Mouse (Mus musculus) midbrain, embryonic 12.5 days (tissue): Measurements from ENCODE around the gene Mxi1. TPM values are rescaled to one million over a fixed set of nuclear protein-coding genes. Genes with fewer than 3 reads are reported as not detected.
"Not testable (repeated sequence)": the region's sequence is repeated elsewhere in the genome, so short reads cannot be mapped to it uniquely, and the experiment has no call there.

ENCODE experiments used
- ATAC-seq: fragments of 200-750 bp; cut with Nextera tagmentation; 2 replicates; pipeline ENCODE4 v1.8.0; 2017; ENCODE audit warnings: low read depth, moderate TSS enrichment, moderate library complexity; ENCODE audit not compliant: low FRiP score
- H3K27ac ChIP-seq: fragments of 300-500 bp; sonication (generic); replicated peaks from 2 replicates; pipeline ENCODE4 v1.5.1; 2016; ENCODE audit warnings: mild to moderate bottlenecking
- H3K27me3 ChIP-seq: fragments of 300-500 bp; sonication (generic); 2 replicates; pipeline ENCODE4 v1.6.1; 2016; ENCODE audit warnings: mild to moderate bottlenecking
- H3K36me3 ChIP-seq: fragments of 300-500 bp; sonication (generic); 2 replicates; pipeline ENCODE4 v1.6.1; 2016
- H3K4me1 ChIP-seq: fragments of 300-500 bp; sonication (generic); 2 replicates; pipeline ENCODE4 v1.6.1; 2016
- H3K4me2 ChIP-seq: fragments of 300-500 bp; sonication (generic); replicated peaks from 2 replicates; pipeline ENCODE4 v1.6.1; 2016; ENCODE audit warnings: mild to moderate bottlenecking, moderate library complexity
- H3K4me3 ChIP-seq: fragments of 300-500 bp; sonication (generic); 2 replicates; pipeline ENCODE4 v1.5.1; 2016; ENCODE audit warnings: mild to moderate bottlenecking
- H3K9ac ChIP-seq: fragments of 300-500 bp; sonication (generic); replicated peaks from 2 replicates; pipeline ENCODE4 v1.6.1; 2016; ENCODE audit warnings: mild to moderate bottlenecking, moderate library complexity
- H3K9me3 ChIP-seq: fragments of 300-500 bp; sonication (generic); 2 replicates; pipeline ENCODE4 v1.6.1; 2016; ENCODE audit warnings: mild to moderate bottlenecking
- WGBS: fragments of 180-500 bp; shearing (Covaris S2); methylation state at CpG from one replicate; pipeline ENCODE4 v1.1.7; 2016; 5-methylcytosine and 5-hydroxymethylcytosine counted together
- polyA plus RNA-seq: library from polyadenylated mRNA; unstranded; fragments of >200 nt; fragmentation: Nextera tagmentation; extraction: Ambion mirVana; gene quantifications from 2 replicates; pipeline ENCODE4 v1.2.1, GENCODE M21; 2016

Mxi1 gene
- polyA plus RNA-seq, 1 experiment from 2014 or later = 71.3 TPM

GRCm38 (mm10) chr19:53394552-53394951, 84.2 kb downstream of the Mxi1 start:
- H3K27ac ChIP-seq = no peak overlapping the region

GRCm38 (mm10) chr19:53394956-53395355, 84.6 kb downstream of the Mxi1 start:
- not testable (repeated sequence) for H3K27me3 ChIP-seq, H3K4me2 ChIP-seq, H3K27ac ChIP-seq, H3K9me3 ChIP-seq, H3K9ac ChIP-seq, H3K36me3 ChIP-seq, H3K4me1 ChIP-seq, H3K4me3 ChIP-seq, ATAC-seq
- WGBS = 79% methylated on average over 3 of the region's 3 CpGs

More at GRCm38 (mm10) chr19:53394552-53394951, 84.2 kb downstream of the Mxi1 start:
- Histone ChIP-seq H3K4me3 (no peak overlapping the region), H3K36me3 (no peaks in the 10 kb centered on the region), H3K27me3 (no peaks in the 10 kb centered on the region), H3K9ac (no peak overlapping the region), H3K4me1 (peaks cover 8% of the 10 kb centered on the region), H3K4me2 (no peak overlapping the region), H3K9me3 (no peaks in the 10 kb centered on the region)
- 19% methylated on average over 7 of the region's 7 CpGs for WGBS
- ATAC-seq = no peak

GRCm38 (mm10) chr19:53395805-53396204, 85.5 kb downstream of the Mxi1 start:
- H3K4me3 ChIP-seq = not testable (repeated sequence)

GRCm38 (mm10) chr19:53397451-53398233, 87.3 kb downstream of the Mxi1 start:
- H3K36me3 ChIP-seq = no peaks in the 10 kb centered on the region
- no peaks in the 10 kb centered on the region for H3K9me3 ChIP-seq
- H3K4me1 ChIP-seq = no peaks in the 10 kb centered on the region
- H3K4me2 ChIP-seq = no peak overlapping the region
- H3K9ac ChIP-seq = no peak overlapping the region
- H3K27me3 ChIP-seq = no peaks in the 10 kb centered on the region
- H3K27ac ChIP-seq = no peak overlapping the region
- WGBS = 86% methylated on average over 12 of the region's 12 CpGs
- no peak overlapping the region for H3K4me3 ChIP-seq
- ATAC-seq = no peak

More at GRCm38 (mm10) chr19:53395805-53396204, 85.5 kb downstream of the Mxi1 start:
- WGBS = 47% methylated on average over 5 of the region's 5 CpGs
- H3K9ac ChIP-seq, H3K4me2 ChIP-seq, H3K27ac ChIP-seq, H3K9me3 ChIP-seq, H3K27me3 ChIP-seq, ATAC-seq, H3K36me3 ChIP-seq, H3K4me1 ChIP-seq: not testable (repeated sequence)

GRCm38 (mm10) chr19:53399213-53399612, 88.9 kb downstream of the Mxi1 start:
- Histone ChIP-seq H3K27me3 (no peaks in the 10 kb centered on the region), H3K36me3 (no peaks in the 10 kb centered on the region), H3K4me3 (no peak overlapping the region), H3K4me1 (no peaks in the 10 kb centered on the region), H3K4me2 (no peak overlapping the region), H3K27ac (no peak overlapping the region), H3K9me3 (no peaks in the 10 kb centered on the region), H3K9ac (no peak overlapping the region)
- no peak for ATAC-seq
- 91% methylated on average over 4 of the region's 4 CpGs for WGBS

DNA sequence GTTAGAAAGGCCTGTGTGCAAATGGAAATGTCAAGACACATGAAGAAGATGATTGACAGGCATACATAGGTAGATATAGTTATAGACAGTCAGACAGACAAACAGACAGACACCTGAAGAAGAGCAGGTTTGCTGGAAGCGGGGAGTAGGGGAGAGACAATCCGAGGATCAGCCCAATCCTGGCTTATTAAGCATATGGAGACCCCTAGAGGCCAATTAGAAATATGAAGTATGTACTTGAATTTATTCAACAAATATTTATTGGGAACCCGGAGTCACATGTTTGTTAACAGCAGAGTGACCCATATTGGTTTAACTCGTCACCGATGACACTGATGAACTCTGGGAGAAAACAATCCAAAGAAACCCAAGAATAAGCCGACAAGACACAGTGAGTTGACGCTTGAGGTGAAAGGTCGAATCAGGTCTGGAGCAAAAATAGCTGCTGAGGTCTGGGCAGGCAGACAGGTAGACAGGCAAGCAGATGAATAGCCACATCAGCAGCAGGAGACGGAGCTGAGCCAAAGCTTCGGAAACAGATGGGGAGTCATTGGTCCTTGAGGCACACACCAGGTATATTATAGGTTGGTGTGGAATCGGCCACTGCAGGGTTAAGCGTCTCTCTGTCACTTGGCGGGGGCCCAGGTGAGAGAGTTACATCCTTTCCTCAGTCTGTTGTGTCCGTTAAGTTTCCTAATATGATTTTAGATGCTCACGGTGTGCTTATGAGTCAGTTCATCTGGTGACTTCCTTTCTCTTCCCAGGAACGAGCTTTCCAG, 90.2 kb downstream of the Mxi1 start:
- Histone ChIP-seq H3K4me1 (no peaks in the 10 kb centered on the region), H3K27ac (no peak overlapping the region), H3K27me3 (no peaks in the 10 kb centered on the region), H3K9me3 (no peaks in the 10 kb centered on the region), H3K4me2 (no peak overlapping the region), H3K36me3 (no peaks in the 10 kb centered on the region), H3K9ac (no peak overlapping the region), H3K4me3 (no peak overlapping the region)
- no peak for ATAC-seq
- 88% methylated on average over 16 of the region's 16 CpGs for WGBS

DNA sequence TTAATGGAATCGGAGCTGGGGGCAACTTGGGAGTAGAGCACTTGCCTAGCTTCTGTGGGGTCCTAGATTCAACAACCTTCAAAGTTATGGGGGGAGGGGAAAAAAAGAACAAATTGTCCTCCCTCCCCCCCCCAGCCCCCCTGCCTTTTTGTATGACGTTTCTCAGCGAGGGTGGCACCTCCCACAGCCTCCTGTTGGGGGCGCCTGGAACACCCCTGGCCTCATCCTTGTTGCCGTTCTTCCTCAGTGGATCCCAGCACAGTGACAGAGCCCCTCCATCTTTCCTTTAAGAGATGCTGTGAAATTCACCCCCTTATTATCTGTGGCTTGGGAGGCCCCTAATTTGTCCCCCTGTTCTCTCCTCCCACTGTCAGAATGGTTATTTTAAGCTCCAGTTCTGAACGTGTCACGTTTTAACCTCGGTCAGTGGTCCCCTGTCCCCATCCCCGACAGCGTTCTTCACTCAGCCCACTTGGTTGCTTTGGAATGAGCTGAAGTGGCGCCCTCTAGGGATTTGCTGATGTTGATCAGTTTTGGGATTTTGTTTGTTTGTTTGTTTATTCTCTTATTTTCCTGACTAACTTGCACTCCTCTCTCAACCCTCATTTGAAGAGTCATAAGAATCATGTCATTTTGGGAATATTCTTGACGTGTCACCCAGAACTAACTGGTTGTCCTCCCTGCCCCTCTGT, 92.6 kb downstream of the Mxi1 start:
- WGBS = 46% methylated on average over 12 of the region's 12 CpGs
- H3K36me3 ChIP-seq = no peaks in the 10 kb centered on the region
- H3K4me2 ChIP-seq = no peak overlapping the region
- H3K4me1 ChIP-seq = no peaks in the 10 kb centered on the region
- H3K9me3 ChIP-seq = no peaks in the 10 kb centered on the region
- no peaks in the 10 kb centered on the region for H3K27me3 ChIP-seq
- H3K4me3 ChIP-seq = no peak overlapping the region
- H3K9ac ChIP-seq = no peak overlapping the region
- ATAC-seq = no peak
- H3K27ac ChIP-seq = no peak overlapping the region

DNA sequence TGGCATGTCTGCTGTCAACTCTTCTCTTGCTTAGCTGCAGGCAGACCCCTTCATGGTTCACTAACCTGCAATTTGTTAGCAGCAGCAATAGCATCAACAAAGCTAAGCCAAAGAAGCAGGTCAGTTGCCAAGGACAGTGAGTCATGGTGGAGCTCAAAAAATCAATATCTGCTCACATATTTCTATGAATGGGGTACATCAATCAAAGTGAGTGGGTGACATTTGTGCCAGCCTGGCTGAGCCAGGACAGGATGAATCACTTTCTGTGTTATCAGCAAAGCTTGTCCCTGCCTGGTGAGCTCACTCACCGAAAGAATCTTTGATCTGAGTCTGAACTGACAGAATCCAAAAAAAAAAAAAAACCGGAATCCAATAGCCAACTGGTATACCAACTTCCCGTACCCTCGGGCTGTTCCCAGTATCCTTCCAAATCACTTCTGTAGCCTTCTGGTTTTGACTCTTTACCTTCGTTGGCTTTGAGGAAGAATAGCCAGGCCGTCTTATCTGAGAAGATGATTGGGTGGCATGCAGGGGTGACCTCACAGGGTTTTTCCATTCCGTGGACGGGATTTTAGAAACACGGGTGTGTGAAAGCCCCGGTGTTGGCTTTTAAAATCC, 94.0 kb downstream of the Mxi1 start:
- Histone ChIP-seq H3K27ac (no peak overlapping the region), H3K9me3 (no peaks in the 10 kb centered on the region), H3K4me3 (no peak overlapping the region), H3K4me2 (no peak overlapping the region), H3K4me1 (no peaks in the 10 kb centered on the region), H3K9ac (no peak overlapping the region), H3K27me3 (no peaks in the 10 kb centered on the region), H3K36me3 (no peaks in the 10 kb centered on the region)
- ATAC-seq = no peak
- WGBS = 95% methylated on average over 10 of the region's 10 CpGs

DNA sequence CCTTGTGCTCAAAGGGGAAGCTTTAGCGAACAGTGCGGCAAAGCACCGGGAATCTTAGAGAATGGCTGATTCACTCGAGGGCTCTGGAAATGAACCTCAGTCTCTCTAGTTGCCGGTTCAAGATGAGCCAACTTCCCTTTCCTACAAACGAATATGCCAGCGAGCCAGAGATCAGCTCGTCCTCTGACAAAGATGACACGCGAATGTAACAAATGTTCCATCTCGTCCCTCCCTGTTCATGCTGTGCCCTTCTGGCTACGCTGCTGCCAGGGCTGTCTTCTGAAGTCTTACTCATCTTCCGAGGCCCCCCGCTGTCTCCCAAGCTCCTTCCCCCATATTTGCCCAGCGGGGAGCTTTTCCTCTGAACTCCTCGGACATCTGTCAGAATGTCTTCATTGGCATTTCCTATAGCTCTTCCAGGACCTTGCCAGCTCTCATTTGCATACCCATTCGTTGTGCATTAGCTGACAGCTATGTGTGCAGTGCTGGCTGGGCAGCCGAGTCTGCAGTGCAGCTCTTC, 94.6 kb downstream of the Mxi1 start:
- Histone ChIP-seq H3K27me3 (no peaks in the 10 kb centered on the region), H3K9ac (no peak overlapping the region), H3K27ac (no peak overlapping the region), H3K4me3 (no peak overlapping the region), H3K4me1 (no peaks in the 10 kb centered on the region), H3K9me3 (no peaks in the 10 kb centered on the region), H3K36me3 (no peaks in the 10 kb centered on the region), H3K4me2 (no peak overlapping the region)
- no peak for ATAC-seq
- 78% methylated on average over 18 of the region's 18 CpGs for WGBS

- Histone ChIP-seq H3K4me3 (no peak overlapping the region), H3K27me3 (no peaks in the 10 kb centered on the region), H3K4me1 (no peaks in the 10 kb centered on the region), H3K27ac (no peak overlapping the region), H3K9me3 (no peaks in the 10 kb centered on the region), H3K36me3 (no peaks in the 10 kb centered on the region), H3K9ac (no peak overlapping the region), H3K4me2 (no peak overlapping the region)
- no peak for ATAC-seq
- 61% methylated on average over 2 of the region's 2 CpGs for WGBS
Measured at GRCm38 (mm10) chr19:53405810-53406209, 95.5 kb downstream of the Mxi1 start.

- Histone ChIP-seq H3K27me3 (no peaks in the 10 kb centered on the region), H3K4me2 (no peak overlapping the region), H3K27ac (no peak overlapping the region), H3K4me1 (peaks cover 7% of the 10 kb centered on the region), H3K36me3 (no peaks in the 10 kb centered on the region), H3K4me3 (no peak overlapping the region), H3K9me3 (no peaks in the 10 kb centered on the region), H3K9ac (no peak overlapping the region)
- no peak for ATAC-seq
- 84% methylated on average over 2 of the region's 2 CpGs for WGBS
Measured at GRCm38 (mm10) chr19:53407350-53407749, 97.0 kb downstream of the Mxi1 start.
